ENCODE assay signal across 7 mouse cellular contexts in genomic region chr7:16895000-16895399, GRCm38 (mm10). TPM values are rescaled to one million over a fixed set of nuclear protein-coding genes. Genes with fewer than 3 reads are reported as not detected.
A peak's percentile ranks its signal among the peaks of the same experiment; 100 is the strongest.
DNase-seq lines count a peak whose midpoint lies in the region; ATAC-seq and TF ChIP-seq lines count a peak whose summit lies in the region.

No protein-coding gene starts in this region.

- no peaks in the 10 kb centered on the region for H3K9me3 ChIP-seq in forebrain, postnatal 0 days (ENCODE audit: low read length)
- H3K9me3 ChIP-seq in hindbrain, embryonic 10.5 days: peaks cover 3% of the 10 kb centered on the region; the same call in 1 of the 2 replicates

- peak; percentile 56 for DNase-seq in T-cell, adult 2 months (ENCODE audit: low spot score)
- peak; percentile 82 to 89 for DNase-seq in cerebellum, adult 2 months
- peak; percentile 59 for DNase-seq in forebrain, postnatal 0 days
- DNase-seq in hindbrain, embryonic 10.5 days (ENCODE audit: low spot score): peak; percentile 86
- DNase-seq in left cerebral cortex, postnatal 25 days (ENCODE audit: low spot score in 2 of 2): peak; percentile 66 to 76

- H3K27ac ChIP-seq in cerebellum, adult 2 months (ENCODE audit: insufficient read depth, low read length): no peak overlapping the region
- no peak overlapping the region for H3K27ac ChIP-seq in forebrain, postnatal 0 days (ENCODE audit: low read depth, low read length)
- H3K27ac ChIP-seq in hindbrain, embryonic 10.5 days: peak overlapping the region; percentile 25; the same call in 1 of the 2 replicates
- H3K27ac ChIP-seq in small intestine, adult 2 months (ENCODE audit: insufficient read depth, low read depth, low read length): no peak overlapping the region

- no peaks in the 10 kb centered on the region for H3K27me3 ChIP-seq in cerebellum, adult 2 months (ENCODE audit: control insufficient read depth, insufficient read depth, low read length)
- H3K27me3 ChIP-seq in forebrain, postnatal 0 days (ENCODE audit: insufficient read depth, low read length): peaks cover 10% of the 10 kb centered on the region
- H3K27me3 ChIP-seq in hindbrain, embryonic 10.5 days (ENCODE audit: insufficient read depth, poor library complexity, severe bottlenecking): peaks cover 57% of the 10 kb centered on the region
- H3K27me3 ChIP-seq in small intestine, adult 2 months (ENCODE audit: control insufficient read depth, insufficient read depth, low read length): peaks cover 9% of the 10 kb centered on the region

- TF ChIP-seq CTCF in cerebellum, adult 2 months (IDR thresholded peaks at IDR 0.05; ENCODE audit: borderline replicate concordance, insufficient read depth, low read depth, low read length): peak; percentile 85
- TF ChIP-seq CTCF in forebrain, postnatal 0 days (IDR thresholded peaks at IDR 0.05; ENCODE audit: low read depth): peak; percentile 86
- peak; percentile 79 for TF ChIP-seq CTCF in small intestine, adult 2 months (IDR thresholded peaks at IDR 0.05; ENCODE audit: extremely low read depth, insufficient read length, insufficient replicate concordance, low read depth, low read length)

- H3K4me2 ChIP-seq in forebrain, postnatal 0 days (ENCODE audit: low read depth): peak overlapping the region; percentile 47

- TF ChIP-seq POLR2A in cerebellum, adult 2 months (IDR thresholded peaks at IDR 0.05; ENCODE audit: borderline replicate concordance, insufficient read depth, low read length): no peak
- no peak for TF ChIP-seq POLR2A in small intestine, adult 2 months (IDR thresholded peaks at IDR 0.05; ENCODE audit: low read depth, low read length)

- intact Hi-C loops in left cerebral cortex, postnatal 25 days (cut with DNase I): loop anchor here (2.0 to 10.0 kb wide), 2 partner anchors 18 to 150 kb away; no protein-coding TSS in a partner anchor

- peak overlapping the region; percentile 44 for H3K4me3 ChIP-seq in cerebellum, adult 2 months (replicated peaks; ENCODE audit: insufficient read depth, low read depth, low read length)
- H3K4me3 ChIP-seq in forebrain, postnatal 0 days (ENCODE audit: low read depth, low read length): peak overlapping the region; percentile 17; the same call in 1 of the 2 replicates
- H3K4me3 ChIP-seq in hindbrain, embryonic 10.5 days: peak overlapping the region; percentile 48
- H3K4me3 ChIP-seq in small intestine, adult 2 months (ENCODE audit: low read depth, low read length): peak overlapping the region; percentile 14; the same call in 1 of the 2 replicates

- peak; percentile 2; the same call in 1 of the 2 replicates for ATAC-seq in forebrain, postnatal 0 days
- ATAC-seq in megakaryocyte-erythroid progenitor cell, adult 5-6 weeks (replicated peaks; ENCODE audit: low FRiP score, low TSS enrichment, poor library complexity, severe bottlenecking): peak; percentile 55

- no peaks in the 10 kb centered on the region for H3K36me3 ChIP-seq in forebrain, postnatal 0 days (ENCODE audit: insufficient read depth)
- H3K36me3 ChIP-seq in hindbrain, embryonic 10.5 days: no peaks in the 10 kb centered on the region
- H3K36me3 ChIP-seq in small intestine, adult 2 months (ENCODE audit: control insufficient read depth, insufficient read depth, low read length): no peaks in the 10 kb centered on the region

- WGBS in cerebellum, adult 2 months: 1% methylated on average over 24 of the region's 24 CpGs
- WGBS in forebrain, postnatal 0 days: 0% methylated on average over 24 of the region's 24 CpGs
- WGBS in hindbrain, embryonic 10.5 days: under 1% methylated on average over 24 of the region's 24 CpGs
- under 1% methylated on average over 24 of the region's 24 CpGs for WGBS in small intestine, adult 2 months

- no peak overlapping the region for H3K9ac ChIP-seq in forebrain, postnatal 0 days

- H3K4me1 ChIP-seq in cerebellum, adult 2 months (ENCODE audit: control insufficient read depth, insufficient read depth, low read length): peaks cover 3% of the 10 kb centered on the region; the same call in 1 of the 2 replicates
- H3K4me1 ChIP-seq in forebrain, postnatal 0 days (ENCODE audit: insufficient read depth): peaks cover 6% of the 10 kb centered on the region; the same call in 1 of the 2 replicates
- H3K4me1 ChIP-seq in hindbrain, embryonic 10.5 days (replicated peaks): peaks cover 57% of the 10 kb centered on the region
- peaks cover 3% of the 10 kb centered on the region; the same call in 1 of the 2 replicates for H3K4me1 ChIP-seq in small intestine, adult 2 months (ENCODE audit: control insufficient read depth, insufficient read depth, insufficient read length, low read length)

RNA-seq across cellular contexts. Expression of gene Gng8, which starts 3.4 kb away (rescaled TPM):
- polyA plus RNA-seq in cerebellum, adult 2 months (2012; rRNA removed): 10.0 and 14.0 TPM in 2 replicates
- not detected in 2 replicates for total RNA-seq in forebrain, postnatal 0 days (2014; rRNA removed)
- polyA plus RNA-seq in forebrain, postnatal 0 days (2015; fragmentation: Nextera tagmentation; extraction: Ambion mirVana): 9.3 and 16.4 TPM in 2 replicates
- polyA plus RNA-seq in hindbrain, embryonic 10.5 days (2016; fragmentation: Nextera tagmentation; extraction: Ambion mirVana): 7.1 and 9.0 TPM in 2 replicates
- 1 to 10 TPM; 2.5 to 4.0 TPM for total RNA-seq in left cerebral cortex, postnatal 25 days (2021)
- not detected in 2 replicates for total RNA-seq in megakaryocyte-erythroid progenitor cell, adult 5-6 weeks (2014; fragmentation: Nextera tagmentation)
- total RNA-seq in megakaryocyte-erythroid progenitor cell, adult 5-6 weeks (2017): 2.6 TPM in 1 of 2 replicates, not detected in the other
- 2.1 and 2.2 TPM in 2 replicates for polyA plus RNA-seq in small intestine, adult 2 months (2012; rRNA removed)

RNA-seq across cellular contexts. Expression of gene Ptgir, which starts 11.3 kb away (rescaled TPM):
- polyA plus RNA-seq in cerebellum, adult 2 months (2012; rRNA removed): 0.11 TPM in 2 replicates
- 0.15 TPM in 1 of 2 replicates, not detected in the other for total RNA-seq in forebrain, postnatal 0 days (2014; rRNA removed)
- polyA plus RNA-seq in forebrain, postnatal 0 days (2015; fragmentation: Nextera tagmentation; extraction: Ambion mirVana): 0.08 and 0.09 TPM in 2 replicates
- polyA plus RNA-seq in hindbrain, embryonic 10.5 days (2016; fragmentation: Nextera tagmentation; extraction: Ambion mirVana): 0.77 and 1.5 TPM in 2 replicates
- total RNA-seq in left cerebral cortex, postnatal 25 days (2021): under 1 TPM; 0.14 to 0.16 TPM
- total RNA-seq in megakaryocyte-erythroid progenitor cell, adult 5-6 weeks (2014; fragmentation: Nextera tagmentation): not detected in 2 replicates
- not detected in 2 replicates for total RNA-seq in megakaryocyte-erythroid progenitor cell, adult 5-6 weeks (2017)
- 1.2 and 1.7 TPM in 2 replicates for polyA plus RNA-seq in small intestine, adult 2 months (2012; rRNA removed)

RNA-seq across cellular contexts. Expression of gene Dact3, which starts 19.9 kb away (rescaled TPM):
- 60.8 and 68.2 TPM in 2 replicates for polyA plus RNA-seq in cerebellum, adult 2 months (2012; rRNA removed)
- 69.0 and 70.3 TPM in 2 replicates for total RNA-seq in forebrain, postnatal 0 days (2014; rRNA removed)
- polyA plus RNA-seq in forebrain, postnatal 0 days (2015; fragmentation: Nextera tagmentation; extraction: Ambion mirVana): 7.8 and 8.6 TPM in 2 replicates
- polyA plus RNA-seq in hindbrain, embryonic 10.5 days (2016; fragmentation: Nextera tagmentation; extraction: Ambion mirVana): 3.2 and 4.9 TPM in 2 replicates
- total RNA-seq in left cerebral cortex, postnatal 25 days (2021): 100 to 1,000 TPM; 176 to 184 TPM
- 0.27 TPM in 1 of 2 replicates, not detected in the other for total RNA-seq in megakaryocyte-erythroid progenitor cell, adult 5-6 weeks (2014; fragmentation: Nextera tagmentation)
- total RNA-seq in megakaryocyte-erythroid progenitor cell, adult 5-6 weeks (2017): 0.75 TPM in 1 of 2 replicates, not detected in the other
- polyA plus RNA-seq in small intestine, adult 2 months (2012; rRNA removed): 21.6 and 24.2 TPM in 2 replicates

RNA-seq across cellular contexts. Expression of gene Calm3, which starts 28.9 kb away (rescaled TPM):
- 1,355 and 1,504 TPM in 2 replicates for polyA plus RNA-seq in cerebellum, adult 2 months (2012; rRNA removed)
- 1,323 and 1,444 TPM in 2 replicates for total RNA-seq in forebrain, postnatal 0 days (2014; rRNA removed)
- polyA plus RNA-seq in forebrain, postnatal 0 days (2015; fragmentation: Nextera tagmentation; extraction: Ambion mirVana): 403 and 424 TPM in 2 replicates
- polyA plus RNA-seq in hindbrain, embryonic 10.5 days (2016; fragmentation: Nextera tagmentation; extraction: Ambion mirVana): 170 and 245 TPM in 2 replicates
- total RNA-seq in left cerebral cortex, postnatal 25 days (2021): 1,000 to 10,000 TPM; 1,837 to 1,919 TPM
- 291 and 377 TPM in 2 replicates for total RNA-seq in megakaryocyte-erythroid progenitor cell, adult 5-6 weeks (2014; fragmentation: Nextera tagmentation)
- 512 and 515 TPM in 2 replicates for total RNA-seq in megakaryocyte-erythroid progenitor cell, adult 5-6 weeks (2017)
- 147 and 452 TPM in 2 replicates for polyA plus RNA-seq in small intestine, adult 2 months (2012; rRNA removed)

RNA-seq across cellular contexts. Expression of gene Pnmal2, which starts 49.5 kb away (rescaled TPM):
- 135 and 136 TPM in 2 replicates for polyA plus RNA-seq in cerebellum, adult 2 months (2012; rRNA removed)
- total RNA-seq in forebrain, postnatal 0 days (2014; rRNA removed): 98.9 and 133 TPM in 2 replicates
- 87.5 and 134 TPM in 2 replicates for polyA plus RNA-seq in forebrain, postnatal 0 days (2015; fragmentation: Nextera tagmentation; extraction: Ambion mirVana)
- polyA plus RNA-seq in hindbrain, embryonic 10.5 days (2016; fragmentation: Nextera tagmentation; extraction: Ambion mirVana): 4.0 and 12.2 TPM in 2 replicates
- total RNA-seq in left cerebral cortex, postnatal 25 days (2021): 100 to 1,000 TPM; 268 to 274 TPM
- not detected in 2 replicates for total RNA-seq in megakaryocyte-erythroid progenitor cell, adult 5-6 weeks (2014; fragmentation: Nextera tagmentation)
- not detected in 2 replicates for total RNA-seq in megakaryocyte-erythroid progenitor cell, adult 5-6 weeks (2017)
- polyA plus RNA-seq in small intestine, adult 2 months (2012; rRNA removed): 1.2 and 1.4 TPM in 2 replicates
